In the genomic region with DNA sequence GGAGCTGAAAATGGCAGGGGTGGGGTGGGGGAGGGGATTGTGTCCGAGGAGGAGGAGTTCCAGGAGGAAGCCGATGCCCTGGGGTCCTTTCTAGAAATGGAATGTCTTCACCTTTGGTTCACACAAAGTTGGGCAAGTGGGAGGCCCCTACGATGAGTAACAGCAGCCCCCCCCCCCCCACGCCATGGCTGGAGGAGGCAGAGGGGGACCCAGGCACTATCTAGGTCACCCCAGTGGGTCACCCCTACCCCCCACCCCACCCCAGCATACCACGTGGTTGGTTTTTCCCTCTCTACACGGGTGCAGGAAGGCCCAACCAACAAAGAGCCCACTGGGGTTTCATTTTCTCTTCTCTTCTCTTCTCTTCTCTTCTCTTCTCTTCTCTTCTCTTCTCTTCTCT, we compare ENCODE assay signal across 27 mouse cellular contexts. TPM values are rescaled to one million over a fixed set of nuclear protein-coding genes. Genes with fewer than 3 reads are reported as not detected.
A peak's percentile ranks its signal among the peaks of the same experiment; 100 is the strongest.
DNase-seq lines count a peak whose midpoint lies in the region; ATAC-seq and TF ChIP-seq lines count a peak whose summit lies in the region.
"Had no signal": no experiment of that assay in that cellular context is flagged by ENCODE, and none has a peak within 500 bp of the region (broad histone marks: within the 10 kb centered on the region; RNA-seq: fewer than 3 reads in every experiment).

No protein-coding gene starts in this region.

- peaks cover 62% of the 10 kb centered on the region for H3K4me1 ChIP-seq in thymus, adult 2 months (replicated peaks; ENCODE audit: control insufficient read depth, insufficient read depth, low read length)
- H3K4me1 ChIP-seq in CH12.LX (ENCODE audit: control insufficient read depth in 1 of 2, insufficient read depth in 2 of 2) = peaks cover 19 to 39% of the 10 kb centered on the region in 2 experiments
- no peaks in the 10 kb centered on the region for H3K4me1 ChIP-seq in stomach, postnatal 0 days (replicated peaks; ENCODE audit: control insufficient read depth, insufficient read depth)

- 15% methylated on average over 6 of the region's 6 CpGs for WGBS in thymus, adult 2 months
- 37% methylated on average over 5 of the region's 6 CpGs for WGBS in stomach, postnatal 0 days

- H3K4me2 ChIP-seq in CH12.LX (ENCODE audit: insufficient read depth, low read depth, poor library complexity, severe bottlenecking) = peak overlapping the region; percentile 92
- H3K4me2 ChIP-seq in stomach, postnatal 0 days (replicated peaks; ENCODE audit: low read depth) = no peak overlapping the region
- H3K4me2 ChIP-seq: embryonic facial prominence, embryonic 15.5 days; hindbrain, embryonic 15.5 days had no signal

- no peak for TF ChIP-seq POLR2A in thymus, adult 2 months (IDR thresholded peaks at IDR 0.05; ENCODE audit: control insufficient read depth, extremely low read depth, insufficient read depth, low read length, poor library complexity)
- no peak; the same call in 1 of the 2 replicates for TF ChIP-seq POLR2A in CH12.LX (IDR thresholded peaks at IDR 0.05; ENCODE audit: low read depth, low read length)

- H3K79me2 ChIP-seq in CH12.LX (replicated peaks; ENCODE audit: control insufficient read depth, extremely low read depth, insufficient read depth, poor library complexity, severe bottlenecking) = peaks cover 28% of the 10 kb centered on the region

- in situ Hi-C loops in CH12.LX (cut with MboI; ENCODE audit: low pct_ligation_motif_present, low pct_unique_long_range_greater_than_20kb, low sequenced_read_pairs) = no loop called here

- no peak for DNase-seq in thymus, adult 2 months
- no peak for DNase-seq in thymus, adult 18-20 months
- DNase-seq in A20 (ENCODE audit: low read depth, low spot score) (peak; percentile 89), CH12.LX (ENCODE audit: extremely low read depth) (no peak)
- DNase-seq in naive thymus-derived CD4-positive, alpha-beta T cell, adult 2 months (ENCODE audit: low read depth) = peak; percentile 63
- DNase-seq in stomach, postnatal 0 days (ENCODE audit: low spot score) = no peak
- no peak for DNase-seq in retina, postnatal 1 day
- DNase-seq in cerebellum, postnatal 14 days = no peak
- DNase-seq: adrenal gland, adult 8-10 months; adrenal gland, postnatal 36 days; cerebellum, adult 2 months; cerebellum, postnatal 10 days; embryo, embryonic 11 days; gastrocnemius, adult 2 months; gastrocnemius, postnatal 25 days had no signal

- peak overlapping the region; percentile 19 for H3K4me3 ChIP-seq in thymus, adult 2 months (ENCODE audit: control insufficient read depth, insufficient read depth, low read length)
- peak overlapping the region in 1 of 3 experiments; percentile 60 for H3K4me3 ChIP-seq in CH12.LX (replicated peaks in 1 of 3; ENCODE audit: low read depth in 2 of 3, low read length in 2 of 3, poor library complexity in 1 of 3)
- no peak overlapping the region for H3K4me3 ChIP-seq in stomach, postnatal 0 days (ENCODE audit: low read depth, low read length)
- H3K4me3 ChIP-seq: embryonic facial prominence, embryonic 15.5 days; erythroblast, embryonic 14.5 days; heart, embryonic 12.5 days; hindbrain, embryonic 15.5 days had no signal

- H3K9me3 ChIP-seq in CH12.LX (replicated peaks; ENCODE audit: low read length) = no peaks in the 10 kb centered on the region
- H3K9me3 ChIP-seq in stomach, postnatal 0 days (ENCODE audit: control insufficient read depth, low read length) = no peaks in the 10 kb centered on the region
- H3K9me3 ChIP-seq: embryonic facial prominence, embryonic 15.5 days; forebrain, embryonic 10.5 days; heart, embryonic 12.5 days; hindbrain, embryonic 15.5 days had no signal

- peak overlapping the region; percentile 71 for H3K9ac ChIP-seq in CH12.LX (ENCODE audit: insufficient read depth, low read depth)
- H3K9ac ChIP-seq in stomach, postnatal 0 days (ENCODE audit: low read length) = no peak overlapping the region
- H3K9ac ChIP-seq: embryonic facial prominence, embryonic 15.5 days; hindbrain, embryonic 15.5 days had no signal

- dilution Hi-C loops in CH12.LX (cut with MboI; ENCODE audit: extremely low pct_ligation_motif_present, extremely low pct_unique_long_range_greater_than_20kb, low sequenced_read_pairs) = no loop called here

- no peaks in the 10 kb centered on the region for H3K27me3 ChIP-seq in thymus, adult 2 months (ENCODE audit: control insufficient read depth, insufficient read depth, low read length)
- H3K27me3 ChIP-seq in CH12.LX (replicated peaks) = no peaks in the 10 kb centered on the region
- no peaks in the 10 kb centered on the region; the same call in 1 of the 2 replicates for H3K27me3 ChIP-seq in stomach, postnatal 0 days (ENCODE audit: control insufficient read depth, insufficient read depth, low read length)

- TF ChIP-seq EP300 in CH12.LX (IDR thresholded peaks at IDR 0.05; ENCODE audit: low read length) = no peak
- no peak for TF ChIP-seq EP300 in stomach, postnatal 0 days (optimal IDR thresholded peaks at IDR 0.05)

- no peak for TF ChIP-seq RAD21 in CH12.LX (IDR thresholded peaks at IDR 0.05; ENCODE audit: low read depth, low read length)

- H3K27ac ChIP-seq in thymus, adult 2 months (ENCODE audit: control insufficient read depth, insufficient read depth, low read length) = peak overlapping the region; percentile 54; the same call in 1 of the 2 replicates
- H3K27ac ChIP-seq in CH12.LX (ENCODE audit: insufficient read depth, low read depth) = peak overlapping the region; percentile 56; the same call in 1 of the 2 replicates
- no peak overlapping the region for H3K27ac ChIP-seq in stomach, postnatal 0 days (replicated peaks)
- H3K27ac ChIP-seq: embryonic facial prominence, embryonic 15.5 days; forebrain, embryonic 10.5 days; hindbrain, embryonic 15.5 days had no signal

- no peaks in the 10 kb centered on the region for H3K36me3 ChIP-seq in thymus, adult 2 months (ENCODE audit: control insufficient read depth, insufficient read depth, low read length)
- peaks cover 3 to 15% of the 10 kb centered on the region in 2 experiments for H3K36me3 ChIP-seq in CH12.LX (replicated peaks in 1 of 2; ENCODE audit: control insufficient read depth in 1 of 2, insufficient read depth in 1 of 2, low read length in 1 of 2)
- no peaks in the 10 kb centered on the region for H3K36me3 ChIP-seq in stomach, postnatal 0 days (ENCODE audit: control insufficient read depth, insufficient read depth, low read length)
- H3K36me3 ChIP-seq: embryonic facial prominence, embryonic 15.5 days; forebrain, embryonic 10.5 days; heart, embryonic 12.5 days; hindbrain, embryonic 15.5 days had no signal

- TF ChIP-seq CTCF in thymus, adult 2 months (IDR thresholded peaks at IDR 0.05; ENCODE audit: borderline replicate concordance, control insufficient read depth, extremely low read depth, insufficient read depth, low read length, poor library complexity) = no peak
- TF ChIP-seq CTCF in CH12.LX (conservative IDR thresholded peaks at IDR 0.05 in 1 of 2, IDR thresholded peaks at IDR 0.05 in 1 of 2; ENCODE audit: low read depth in 2 of 2, low read length in 2 of 2) = no peak
- TF ChIP-seq CTCF in stomach, postnatal 0 days (IDR thresholded peaks at IDR 0.05; ENCODE audit: low read depth) = no peak

- no peak for ATAC-seq in stomach, postnatal 0 days (ENCODE audit: low FRiP score, low TSS enrichment)
- ATAC-seq: forebrain, embryonic 14.5 days had no signal

TF ChIP-seq in CH12.LX, 34 proteins besides CTCF, POLR2A, EP300 and RAD21:
- peak; percentile 35 for TF ChIP-seq USF1 (IDR thresholded peaks at IDR 0.05; ENCODE audit: low read depth, low read length)
- peak; percentile 45 for TF ChIP-seq BHLHE40 (IDR thresholded peaks at IDR 0.05; ENCODE audit: low read depth, low read length)
- peak; percentile 66; the same call in 1 of the 2 replicates for TF ChIP-seq MAX (IDR thresholded peaks at IDR 0.05; ENCODE audit: low read length)
- TF ChIP-seq NELFE (IDR thresholded peaks at IDR 0.05; ENCODE audit: low read depth, low read length) = no peak
- TF ChIP-seq MXI1 (IDR thresholded peaks at IDR 0.05; ENCODE audit: low read depth, low read length) = no peak
- peak; percentile 62; the same call in 1 of the 2 replicates for TF ChIP-seq MAZ (IDR thresholded peaks at IDR 0.05; ENCODE audit: low read depth, low read length)
- TF ChIP-seq ETS1 (conservative IDR thresholded peaks at IDR 0.05; ENCODE audit: low read depth, low read length) = 0 out of 2 replicates have a peak, but pooled peaks have one; percentile 11
- TF ChIP-seq CHD1 (IDR thresholded peaks at IDR 0.05; ENCODE audit: low read depth, low read length) = no peak
- TF ChIP-seq CHD2 (IDR thresholded peaks at IDR 0.05; ENCODE audit: low read length) = peak; percentile 78
- no peak for TF ChIP-seq MYC (IDR thresholded peaks at IDR 0.05; ENCODE audit: low read depth, low read length)

RNA-seq across cellular contexts. Expression of gene Ltb, which starts 2.9 kb away (rescaled TPM):
- 358 and 375 TPM in 2 replicates for polyA plus RNA-seq in thymus, adult 2 months (2012; rRNA removed)
- total RNA-seq in CH12.LX (2012; rRNA removed) = 120 and 150 TPM in 2 replicates
- total RNA-seq in CH12.LX (2014; rRNA removed) = 228 and 234 TPM in 2 replicates
- polyA plus RNA-seq in CH12.LX (2012; ENCODE audit: insufficient read length, low read depth) = 263 and 267 TPM in 2 replicates
- polyA plus RNA-seq in stomach, postnatal 0 days (2015; fragmentation: Nextera tagmentation; extraction: Ambion mirVana) = 0.63 and 0.78 TPM in 2 replicates
- total RNA-seq: gastrocnemius, adult 2 months; gastrocnemius, postnatal 25 days had no signal
- polyA plus RNA-seq: C2C12 had no signal

RNA-seq across cellular contexts. Expression of gene Tnf, which starts 4.7 kb away (rescaled TPM):
- 11.3 and 11.4 TPM in 2 replicates for polyA plus RNA-seq in thymus, adult 2 months (2012; rRNA removed)
- total RNA-seq in CH12.LX (2012; rRNA removed) = 18.8 and 28.0 TPM in 2 replicates
- 19.0 and 20.8 TPM in 2 replicates for total RNA-seq in CH12.LX (2014; rRNA removed)
- polyA plus RNA-seq in CH12.LX (2012; ENCODE audit: insufficient read length, low read depth) = 25.2 and 28.3 TPM in 2 replicates
- 0.32 and 0.40 TPM in 2 replicates for polyA plus RNA-seq in stomach, postnatal 0 days (2015; fragmentation: Nextera tagmentation; extraction: Ambion mirVana)
- total RNA-seq: gastrocnemius, adult 2 months had no signal
- polyA plus RNA-seq: C2C12; cerebellum, adult 2 months; embryonic facial prominence, embryonic 11.5 days; forebrain, embryonic 14.5 days; heart, embryonic 12.5 days; hindbrain, embryonic 11.5 days; hindbrain, embryonic 15.5 days had no signal

RNA-seq across cellular contexts. Expression of gene Lta, which starts 8.0 kb away (rescaled TPM):
- polyA plus RNA-seq in thymus, adult 2 months (2012; rRNA removed) = 14.4 and 14.5 TPM in 2 replicates
- total RNA-seq in CH12.LX (2012; rRNA removed) = 8.9 and 13.4 TPM in 2 replicates
- total RNA-seq in CH12.LX (2014; rRNA removed) = 18.9 and 19.6 TPM in 2 replicates
- polyA plus RNA-seq in CH12.LX (2012; ENCODE audit: insufficient read length, low read depth) = 50.4 and 53.0 TPM in 2 replicates
- 0.11 and 0.16 TPM in 2 replicates for polyA plus RNA-seq in stomach, postnatal 0 days (2015; fragmentation: Nextera tagmentation; extraction: Ambion mirVana)
- total RNA-seq: common myeloid progenitor, adult 5-6 weeks; granulocyte monocyte progenitor cell, adult 5-6 weeks; heart, postnatal 25 days had no signal
- polyA plus RNA-seq: embryonic facial prominence, embryonic 11.5 days; forebrain, embryonic 10.5 days; heart, embryonic 12.5 days; hindbrain, embryonic 11.5 days had no signal

RNA-seq across cellular contexts. Expression of gene Lst1, which starts 8.9 kb away (rescaled TPM):
- 30.7 and 49.6 TPM in 2 replicates for polyA plus RNA-seq in thymus, adult 2 months (2012; rRNA removed)
- total RNA-seq in CH12.LX (2012; rRNA removed) = 6.0 and 8.4 TPM in 2 replicates
- 2.9 and 4.4 TPM in 2 replicates for total RNA-seq in CH12.LX (2014; rRNA removed)
- polyA plus RNA-seq in CH12.LX (2012; ENCODE audit: insufficient read length, low read depth) = 8.5 and 9.0 TPM in 2 replicates
- polyA plus RNA-seq in stomach, postnatal 0 days (2015; fragmentation: Nextera tagmentation; extraction: Ambion mirVana) = 17.5 and 19.3 TPM in 2 replicates
- polyA plus RNA-seq: erythroblast, embryonic 14.5 days had no signal

RNA-seq across cellular contexts. Expression of gene Aif1, which starts 21.3 kb away (rescaled TPM):
- polyA plus RNA-seq in thymus, adult 2 months (2012; rRNA removed) = 5.4 and 8.9 TPM in 2 replicates
- total RNA-seq in CH12.LX (2012; rRNA removed) = 7.0 and 14.7 TPM in 2 replicates
- 14.1 and 15.5 TPM in 2 replicates for total RNA-seq in CH12.LX (2014; rRNA removed)
- polyA plus RNA-seq in CH12.LX (2012; ENCODE audit: insufficient read length, low read depth) = 14.7 and 19.7 TPM in 2 replicates
- 24.3 and 25.2 TPM in 2 replicates for polyA plus RNA-seq in stomach, postnatal 0 days (2015; fragmentation: Nextera tagmentation; extraction: Ambion mirVana)
- polyA plus RNA-seq: C2C12; erythroblast, embryonic 14.5 days had no signal

Comparison
In these comparisons a context has a peak if more than half of its experiments do, and no peak if none do; other contexts are left out.
1. DNase-seq: peak in A20 (single experiment) and naive thymus-derived CD4-positive, alpha-beta T cell, adult 2 months (single experiment); none in thymus, adult 2 months (single experiment), thymus, adult 18-20 months (0 of 2), CH12.LX (single experiment), stomach, postnatal 0 days (single experiment), retina, postnatal 1 day (single experiment) and cerebellum, postnatal 14 days (0 of 2).
2. RNA of gene Ltb, which starts 2.9 kb away (polyA plus RNA-seq): 358 to 375 TPM in thymus, adult 2 months and 263 to 267 TPM in CH12.LX; 0.63 to 0.78 TPM in stomach, postnatal 0 days; every median in the first group is over 100 times any median in the second.
3. RNA of gene Lta, which starts 8.0 kb away (polyA plus RNA-seq): 50.4 to 53.0 TPM in CH12.LX and 14.4 to 14.5 TPM in thymus, adult 2 months; 0.11 to 0.16 TPM in stomach, postnatal 0 days; every median in the first group is over 10 times any median in the second.